Mouse (Mus musculus) right cerebral cortex, postnatal 14 days (tissue): ENCODE data around the gene Tomm6.

Experiments
- DNase-seq: peaks from one replicate; pipeline ENCODE4 v3.0.0; 2022

Gene Tomm6

GRCm38 (mm10) chr17:47688344-47688607, at the start of gene Tomm6:
TSS of gene Tomm6 (minus strand) at chr17:47688386.
- DNase-seq, result no peak

GRCm38 (mm10) chr17:47737271-47738065, 49.3 kb upstream of the Tomm6 start:
- peak; percentile 63 for DNase-seq

GRCm38 (mm10) chr17:47736856-47737255, 48.7 kb upstream of the Tomm6 start, which contains the start of gene Tfeb:
TSS of gene Tfeb (plus strand) at chr17:47737030.
- peak; percentile 98 for DNase-seq

- DNase-seq, result no peak
Measured at GRCm38 (mm10) chr17:47735553-47736100, 47.4 kb upstream of the Tomm6 start.

GRCm38 (mm10) chr17:47730633-47731575, 42.7 kb upstream of the Tomm6 start:
- no peak for DNase-seq

GRCm38 (mm10) chr17:47726566-47726965, 38.4 kb upstream of the Tomm6 start, which contains the start of gene Pgc:
TSS of gene Pgc (plus strand) at chr17:47726842.
- no peak for DNase-seq

GRCm38 (mm10) chr17:47721183-47721582, 33.0 kb upstream of the Tomm6 start:
- DNase-seq, result no peak

GRCm38 (mm10) chr17:47715037-47715436, 26.9 kb upstream of the Tomm6 start:
- DNase-seq, result no peak

GRCm38 (mm10) chr17:47712889-47713571, 24.8 kb upstream of the Tomm6 start:
- DNase-seq, result no peak

GRCm38 (mm10) chr17:47711883-47712282, 23.7 kb upstream of the Tomm6 start:
- DNase-seq, result no peak

- no peak for DNase-seq
Measured at GRCm38 (mm10) chr17:47710036-47710435, 21.9 kb upstream of the Tomm6 start.

GRCm38 (mm10) chr17:47708972-47709371, 20.8 kb upstream of the Tomm6 start:
- no peak for DNase-seq

- no peak for DNase-seq
Measured at GRCm38 (mm10) chr17:47707961-47708360, 19.8 kb upstream of the Tomm6 start.

GRCm38 (mm10) chr17:47706196-47706595, 18.0 kb upstream of the Tomm6 start:
- DNase-seq, result no peak

GRCm38 (mm10) chr17:47704692-47705091, 16.5 kb upstream of the Tomm6 start:
- DNase-seq, result no peak

GRCm38 (mm10) chr17:47703556-47703955, 15.4 kb upstream of the Tomm6 start:
- DNase-seq, result no peak

- DNase-seq, result peak; percentile 17
Measured at GRCm38 (mm10) chr17:47702548-47703345, 14.6 kb upstream of the Tomm6 start.

- peak; percentile 16 for DNase-seq
Measured at GRCm38 (mm10) chr17:47701793-47702192, 13.6 kb upstream of the Tomm6 start.

GRCm38 (mm10) chr17:47699055-47699454, 10.9 kb upstream of the Tomm6 start:
- DNase-seq, result no peak

- DNase-seq, result no peak
Measured at GRCm38 (mm10) chr17:47698156-47698555, 10.0 kb upstream of the Tomm6 start.

- no peak for DNase-seq
Measured at GRCm38 (mm10) chr17:47695337-47695710, 7.1 kb upstream of the Tomm6 start.
